Mouse (Mus musculus) thymus, adult 2 months (tissue): ENCODE data around the gene Ralbp1. TPM values are rescaled to one million over a fixed set of nuclear protein-coding genes. Genes with fewer than 3 reads are reported as not detected.

Experiments
- DNase-seq: peaks from one replicate; pipeline ENCODE4 v3.0.0; 2021
- H3K27ac ChIP-seq: fragments of 200-500 bp; 2 replicates; pipeline ENCODE4 v1.5.1; 2012; ENCODE audit warnings: low read length, control low read depth; ENCODE audit not compliant: control insufficient read depth, insufficient read depth
- H3K27me3 ChIP-seq: fragments of 200-500 bp; 2 replicates; pipeline ENCODE4 v1.6.1; 2012; ENCODE audit warnings: mild to moderate bottlenecking, low read length, moderate library complexity, mixed read lengths; ENCODE audit not compliant: control insufficient read depth, insufficient read depth
- H3K36me3 ChIP-seq: fragments of 200-500 bp; 2 replicates; pipeline ENCODE4 v1.6.1; 2012; ENCODE audit warnings: mild to moderate bottlenecking, low read length, moderate library complexity; ENCODE audit not compliant: control insufficient read depth, insufficient read depth
- H3K4me1 ChIP-seq: fragments of 200-500 bp; replicated peaks from 2 replicates; pipeline ENCODE4 v1.6.1; 2012; ENCODE audit warnings: low read length; ENCODE audit not compliant: control insufficient read depth, insufficient read depth
- H3K4me3 ChIP-seq: fragments of 200-500 bp; 2 replicates; pipeline ENCODE4 v1.5.1; 2012; ENCODE audit warnings: mild to moderate bottlenecking, low read length, control low read depth, moderate library complexity; ENCODE audit not compliant: control insufficient read depth, insufficient read depth
- CTCF ChIP-seq: fragments of 200-500 bp; IDR thresholded peaks from 2 replicates; pipeline ENCODE4 v1.5.1; 2012; ENCODE audit warnings: mild to moderate bottlenecking, control low read depth, low read length, moderate library complexity, borderline replicate concordance; ENCODE audit not compliant: control insufficient read depth, poor library complexity, insufficient read depth; ENCODE audit errors: extremely low read depth
- POLR2A ChIP-seq: fragments of 200-500 bp; IDR thresholded peaks from 2 replicates; pipeline ENCODE4 v1.6.1; 2012; ENCODE audit warnings: mild to moderate bottlenecking, low read length, control low read depth, moderate library complexity; ENCODE audit not compliant: control insufficient read depth, poor library complexity, insufficient read depth; ENCODE audit errors: extremely low read depth
- WGBS: fragments of 180-500 bp; shearing (Covaris S2); methylation state at CpG from one replicate; pipeline ENCODE4 v1.1.7; 2018; 5-methylcytosine and 5-hydroxymethylcytosine counted together
- polyA plus RNA-seq: library from polyadenylated mRNA; depleted of rRNA; stranded (reverse); fragments of >200 nt; gene quantifications from 2 replicates; pipeline ENCODE4 v1.2.3, GENCODE M21; 2012

Ralbp1 gene
- polyA plus RNA-seq, 1 experiment: 47.6 TPM

DNA sequence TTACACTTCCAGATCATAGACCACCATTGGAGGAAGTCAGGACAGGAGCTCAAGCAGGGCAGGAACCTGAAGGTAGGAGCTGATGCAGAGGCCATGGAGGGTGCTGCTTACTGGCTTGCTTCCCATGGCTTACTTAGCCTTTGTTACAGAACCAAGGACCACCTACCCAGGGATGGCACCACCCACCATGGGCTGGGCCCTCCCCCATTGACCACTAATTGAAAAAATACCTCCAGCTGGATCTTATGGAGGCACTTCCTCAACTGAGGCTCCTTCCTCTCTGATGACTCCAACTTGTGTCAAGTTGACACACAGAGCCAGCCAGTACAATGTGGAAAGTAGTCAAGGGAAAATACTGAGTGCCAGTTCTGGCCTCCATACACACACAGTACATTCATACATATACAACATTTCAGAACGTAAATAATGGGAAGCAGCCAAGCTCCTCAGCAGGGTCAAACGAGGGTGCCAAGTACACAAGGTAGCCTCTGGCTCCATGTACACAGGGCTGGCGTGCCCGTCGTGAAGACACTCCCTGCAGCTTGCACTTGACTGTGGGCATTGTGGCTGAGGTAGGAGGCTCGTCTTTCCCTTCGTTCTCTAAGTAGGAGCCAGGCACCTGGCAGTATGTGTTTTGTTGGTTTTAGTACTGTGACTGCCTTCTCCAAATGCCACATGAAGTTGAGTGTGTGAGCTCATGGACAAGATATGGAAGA is 45.9 kb downstream of the Ralbp1 start:
- no peak overlapping the region for H3K27ac ChIP-seq
- H3K36me3 ChIP-seq: peaks cover 46% of the 10 kb centered on the region
- H3K4me1 ChIP-seq: no peaks in the 10 kb centered on the region
- no peak for DNase-seq
- H3K4me3 ChIP-seq: no peak overlapping the region
- TF ChIP-seq CTCF (no peak), POLR2A (no peak)
- 84% methylated on average over 7 of the region's 7 CpGs for WGBS
- H3K27me3 ChIP-seq: no peaks in the 10 kb centered on the region

DNA sequence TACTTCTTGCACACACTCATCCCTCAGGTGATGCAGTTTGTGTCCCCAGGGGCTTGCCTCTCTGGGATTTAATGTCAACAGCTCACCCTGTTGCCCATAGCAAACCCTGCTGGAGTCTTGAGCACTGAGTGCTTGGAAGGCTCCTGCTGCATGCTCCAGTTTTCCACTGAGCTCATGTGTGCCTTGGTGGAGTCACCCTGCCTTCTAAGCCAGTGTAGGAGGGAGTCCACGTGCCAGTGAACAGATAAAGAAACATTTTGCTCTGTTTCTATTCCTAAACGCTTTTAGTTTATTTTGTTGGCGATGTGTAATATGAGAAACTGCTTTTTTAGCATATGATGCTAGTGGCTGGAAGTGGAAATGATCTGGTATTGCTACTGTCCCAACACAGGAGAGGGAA is 48.9 kb downstream of the Ralbp1 start:
- Histone ChIP-seq H3K36me3 (peaks cover 63% of the 10 kb centered on the region), H3K27me3 (no peaks in the 10 kb centered on the region), H3K27ac (no peak overlapping the region), H3K4me1 (no peaks in the 10 kb centered on the region), H3K4me3 (no peak overlapping the region)
- 91% methylated on average over 3 of the region's 3 CpGs for WGBS
- no peak for TF ChIP-seq CTCF
- no peak for TF ChIP-seq POLR2A
- DNase-seq: no peak

DNA sequence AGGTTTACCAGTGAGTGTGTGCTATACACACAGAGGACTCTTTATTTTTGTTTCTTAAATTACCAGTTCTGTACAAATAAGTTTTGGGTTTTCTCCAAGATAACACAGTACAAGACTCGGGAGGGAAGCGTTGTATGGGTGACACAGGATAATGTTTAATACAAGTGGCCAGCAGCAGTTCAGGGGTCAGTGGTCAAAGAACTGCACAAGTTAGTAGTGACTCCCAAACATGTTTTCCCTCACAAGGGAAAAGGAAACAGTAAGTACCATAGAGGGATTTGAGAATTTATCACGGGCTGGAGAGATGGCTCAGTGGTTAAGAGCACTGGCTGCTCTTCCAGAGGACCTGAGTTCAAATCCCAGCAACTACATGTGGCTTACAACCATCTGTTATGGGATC is 51.7 kb downstream of the Ralbp1 start:
- H3K36me3 ChIP-seq: peaks cover 60% of the 10 kb centered on the region
- no peak overlapping the region for H3K4me3 ChIP-seq
- DNase-seq: no peak
- 94% methylated on average over 3 of the region's 3 CpGs for WGBS
- TF ChIP-seq POLR2A (no peak), CTCF (no peak)
- no peaks in the 10 kb centered on the region for H3K4me1 ChIP-seq
- no peaks in the 10 kb centered on the region for H3K27me3 ChIP-seq
- H3K27ac ChIP-seq: no peak overlapping the region

DNA sequence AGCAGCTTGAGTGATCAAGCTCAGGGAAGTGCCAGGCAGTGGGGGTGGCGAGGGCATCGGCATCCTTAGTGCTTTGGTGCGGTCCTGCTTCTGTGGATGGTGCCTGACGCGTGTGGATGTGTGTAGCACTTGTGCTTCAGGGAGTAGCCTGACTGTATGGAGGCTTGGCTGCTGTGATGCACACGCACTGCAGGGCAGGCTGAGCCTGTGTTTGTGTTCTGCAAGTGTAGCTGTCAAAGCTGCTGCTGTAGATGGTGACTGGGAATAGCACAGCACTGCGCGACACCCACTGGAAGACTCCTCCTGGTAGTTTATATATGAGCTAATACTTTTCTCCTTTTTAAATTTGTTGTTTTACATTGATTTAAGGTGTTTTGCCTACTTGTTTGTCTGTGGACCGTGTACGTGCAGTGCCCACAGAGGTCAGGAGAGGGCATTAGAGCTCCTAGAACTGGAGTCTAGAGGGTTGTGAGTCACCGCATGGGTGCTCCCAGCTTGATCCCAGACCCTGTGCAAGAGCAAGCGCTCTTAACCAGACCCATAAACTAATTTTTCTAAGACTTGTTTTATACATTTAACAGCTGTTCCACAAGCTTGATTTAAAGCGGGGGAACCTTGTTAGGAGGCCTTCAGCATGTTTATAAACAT is 55.3 kb downstream of the Ralbp1 start:
- no peak for DNase-seq
- WGBS: 97% methylated on average over 13 of the region's 13 CpGs
- H3K4me1 ChIP-seq: peaks cover 3% of the 10 kb centered on the region
- H3K36me3 ChIP-seq: peaks cover 30% of the 10 kb centered on the region
- H3K27me3 ChIP-seq: no peaks in the 10 kb centered on the region
- TF ChIP-seq CTCF (no peak), POLR2A (no peak)
- H3K4me3 ChIP-seq: no peak overlapping the region
- H3K27ac ChIP-seq: no peak overlapping the region

DNA sequence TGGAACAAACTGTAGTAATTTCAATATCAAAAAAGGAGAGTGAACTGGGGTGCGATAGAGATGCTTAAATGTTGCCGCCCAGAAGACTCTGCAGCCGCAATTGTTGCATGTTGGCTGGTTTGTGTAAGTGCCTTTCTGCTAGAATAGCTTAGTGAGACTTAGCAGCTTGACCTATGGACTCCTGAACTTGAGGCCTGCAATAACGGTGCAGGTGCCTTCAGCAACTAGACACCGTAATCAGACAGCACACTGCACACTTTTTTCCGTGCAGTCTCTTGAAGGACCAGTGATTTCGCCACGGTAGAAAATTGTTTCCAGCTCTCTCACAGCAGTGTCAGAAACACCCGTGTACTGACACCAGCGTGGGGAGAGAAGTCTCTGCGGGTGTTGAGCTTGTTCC is 56.6 kb downstream of the Ralbp1 start:
- 95% methylated on average over 11 of the region's 11 CpGs for WGBS
- TF ChIP-seq POLR2A: no peak
- no peak for TF ChIP-seq CTCF
- H3K4me1 ChIP-seq: peaks cover 3% of the 10 kb centered on the region
- no peaks in the 10 kb centered on the region for H3K27me3 ChIP-seq
- DNase-seq: no peak
- peaks cover 39% of the 10 kb centered on the region for H3K36me3 ChIP-seq
- no peak overlapping the region for H3K4me3 ChIP-seq
- H3K27ac ChIP-seq: no peak overlapping the region

DNA sequence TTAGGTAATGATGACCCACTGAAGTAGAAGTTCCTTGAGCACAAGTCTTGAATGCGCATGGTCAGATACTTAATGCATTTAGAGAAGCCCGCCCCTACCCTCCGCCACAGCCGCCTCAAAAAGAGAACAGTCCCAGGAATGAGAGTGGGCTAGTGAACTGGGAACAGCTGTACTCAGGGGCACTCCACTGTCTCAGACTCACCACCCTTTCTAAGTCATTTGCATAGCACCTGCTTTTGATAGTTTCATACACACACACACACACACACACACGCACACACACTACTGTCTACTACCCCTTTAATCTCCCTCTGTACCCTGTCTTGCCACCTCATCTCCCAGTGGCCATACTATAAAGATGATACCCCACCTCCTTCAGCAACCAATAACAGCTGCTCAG is 57.7 kb downstream of the Ralbp1 start:
- WGBS: 97% methylated on average over 5 of the region's 5 CpGs
- peaks cover 3% of the 10 kb centered on the region for H3K4me1 ChIP-seq
- H3K36me3 ChIP-seq: peaks cover 29% of the 10 kb centered on the region
- H3K27ac ChIP-seq: no peak overlapping the region
- no peak overlapping the region for H3K4me3 ChIP-seq
- no peak for TF ChIP-seq CTCF
- TF ChIP-seq POLR2A: no peak
- no peak for DNase-seq
- H3K27me3 ChIP-seq: no peaks in the 10 kb centered on the region

DNA sequence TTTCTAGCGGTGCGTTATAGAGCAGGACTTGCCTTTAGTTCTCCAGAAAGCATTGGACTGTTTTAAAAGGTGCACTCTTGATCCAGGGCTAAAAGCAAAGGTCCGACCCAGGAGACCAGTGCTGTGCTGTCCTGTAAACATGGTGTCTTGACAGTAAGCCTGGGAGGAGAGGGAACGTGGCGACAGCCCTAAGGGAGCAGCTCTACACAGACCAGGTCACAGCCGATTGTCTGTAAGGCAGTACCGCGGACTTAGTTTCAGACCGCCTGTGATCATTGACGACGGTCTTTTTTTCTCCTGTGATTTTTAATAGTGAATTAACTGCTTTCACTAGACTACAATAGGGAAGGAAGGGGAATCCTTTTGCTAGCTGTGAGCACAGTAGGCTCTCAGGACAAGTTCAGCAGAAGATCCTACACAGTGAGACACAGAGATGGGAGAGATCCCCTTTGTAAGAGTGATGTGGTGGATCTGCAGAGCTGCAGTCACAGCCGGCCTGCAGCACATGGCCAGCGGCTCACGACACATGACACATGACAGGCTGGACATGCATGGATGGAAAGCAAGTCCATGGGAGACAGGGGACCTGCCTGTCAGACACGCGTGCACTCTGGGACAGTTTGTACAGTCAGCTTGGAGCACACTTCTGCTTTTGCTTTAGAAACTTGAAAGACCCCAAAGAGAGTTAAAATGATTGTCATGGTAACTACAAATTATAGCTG is 58.3 kb downstream of the Ralbp1 start:
- Histone ChIP-seq H3K4me3 (no peak overlapping the region), H3K27ac (no peak overlapping the region; the same call in 1 of the 2 replicates), H3K36me3 (peaks cover 28% of the 10 kb centered on the region), H3K4me1 (peaks cover 3% of the 10 kb centered on the region), H3K27me3 (no peaks in the 10 kb centered on the region)
- DNase-seq: no peak
- TF ChIP-seq POLR2A: no peak
- TF ChIP-seq CTCF: no peak
- WGBS: 98% methylated on average over 16 of the region's 16 CpGs
